Mouse (Mus musculus): ENCODE results near the gene Alkbh7. TPM values are rescaled to one million over a fixed set of nuclear protein-coding genes. Genes with fewer than 3 reads are reported as not detected.

The Alkbh7 gene
- polyA plus RNA-seq, 1 experiment = 8.6 TPM

GRCm38 (mm10) chr17:57048816-57049215 lies 51.7 kb downstream of the Alkbh7 start:
- H3K27ac ChIP-seq (ENCODE audit: insufficient read depth, low read length) = no peak overlapping the region
- TF ChIP-seq POLR2A (IDR thresholded peaks at IDR 0.05; ENCODE audit: low read depth, low read length) = no peak
- no peak for TF ChIP-seq CTCF (IDR thresholded peaks at IDR 0.05; ENCODE audit: borderline replicate concordance, insufficient read depth, low read length)
- H3K4me3 ChIP-seq (ENCODE audit: insufficient read depth, low read length) = no peak overlapping the region
- H3K4me1 ChIP-seq (ENCODE audit: control insufficient read depth, insufficient read depth, low read length) = no peaks in the 10 kb centered on the region

Other genes starting within 250 kb of the Alkbh7 start
- not detected in 2 replicates for gene Nrtn, start 239.8 kb upstream of the Alkbh7 start, polyA plus RNA-seq (2011; ENCODE audit: insufficient read length, low read depth, missing spikeins)
- gene Dus3l, start 232.6 kb upstream of the Alkbh7 start, polyA plus RNA-seq (2011; ENCODE audit: insufficient read length, low read depth, missing spikeins) = 17.4 and 17.6 TPM in 2 replicates
- not detected in 2 replicates for gene Prr22, start 227.1 kb upstream of the Alkbh7 start, polyA plus RNA-seq (2011; ENCODE audit: insufficient read length, low read depth, missing spikeins)
- gene Rfx2, start 166.3 kb upstream of the Alkbh7 start, polyA plus RNA-seq (2011; ENCODE audit: insufficient read length, low read depth, missing spikeins) = 0.70 and 0.86 TPM in 2 replicates
- not detected in 2 replicates for gene Acsbg2, start 122.9 kb upstream of the Alkbh7 start, polyA plus RNA-seq (2011; ENCODE audit: insufficient read length, low read depth, missing spikeins)
- gene 1700061G19Rik, start 121.9 kb upstream of the Alkbh7 start, polyA plus RNA-seq (2011; ENCODE audit: insufficient read length, low read depth, missing spikeins) = not detected in 2 replicates
- 32.8 and 33.6 TPM in 2 replicates for gene Mllt1, start 61.9 kb upstream of the Alkbh7 start, polyA plus RNA-seq (2011; ENCODE audit: insufficient read length, low read depth, missing spikeins)
- gene Acer1, start 15.2 kb upstream of the Alkbh7 start, polyA plus RNA-seq (2011; ENCODE audit: insufficient read length, low read depth, missing spikeins) = not detected in 2 replicates
- gene Clpp, start 7.0 kb upstream of the Alkbh7 start, polyA plus RNA-seq (2011; ENCODE audit: insufficient read length, low read depth, missing spikeins) = 46.5 and 49.5 TPM in 2 replicates
- not detected in 2 replicates for gene Pspn, start 2.7 kb downstream of the Alkbh7 start, polyA plus RNA-seq (2011; ENCODE audit: insufficient read length, low read depth, missing spikeins)
- 49.7 and 62.1 TPM in 2 replicates for gene Gtf2f1, start 13.9 kb downstream of the Alkbh7 start, polyA plus RNA-seq (2011; ENCODE audit: insufficient read length, low read depth, missing spikeins)
- gene Gm17949, start 14.1 kb downstream of the Alkbh7 start, polyA plus RNA-seq (2011; ENCODE audit: insufficient read length, low read depth, missing spikeins) = not detected in 2 replicates
- 77.2 and 82.4 TPM in 2 replicates for gene Khsrp, start 34.2 kb downstream of the Alkbh7 start, polyA plus RNA-seq (2011; ENCODE audit: insufficient read length, low read depth, missing spikeins)
- gene Slc25a41, start 44.3 kb downstream of the Alkbh7 start, polyA plus RNA-seq (2011; ENCODE audit: insufficient read length, low read depth, missing spikeins) = not detected in 2 replicates
- gene Crb3, start 61.8 kb downstream of the Alkbh7 start, polyA plus RNA-seq (2011; ENCODE audit: insufficient read length, low read depth, missing spikeins) = not detected in 2 replicates
- 8.4 and 10.4 TPM in 2 replicates for gene Slc25a23, start 62.5 kb downstream of the Alkbh7 start, polyA plus RNA-seq (2011; ENCODE audit: insufficient read length, low read depth, missing spikeins)
- gene Dennd1c, start 81.2 kb downstream of the Alkbh7 start, polyA plus RNA-seq (2011; ENCODE audit: insufficient read length, low read depth, missing spikeins) = 0.40 TPM in 1 of 2 replicates, not detected in the other
- 0.95 and 1.7 TPM in 2 replicates for gene Tubb4a, start 90.4 kb downstream of the Alkbh7 start, polyA plus RNA-seq (2011; ENCODE audit: insufficient read length, low read depth, missing spikeins)
- gene Tnfsf9, start 108.0 kb downstream of the Alkbh7 start, polyA plus RNA-seq (2011; ENCODE audit: insufficient read length, low read depth, missing spikeins) = 4.3 and 6.3 TPM in 2 replicates
- not detected in 2 replicates for gene Cd70, start 152.4 kb downstream of the Alkbh7 start, polyA plus RNA-seq (2011; ENCODE audit: insufficient read length, low read depth, missing spikeins)
- gene Tnfsf14, start 196.8 kb downstream of the Alkbh7 start, polyA plus RNA-seq (2011; ENCODE audit: insufficient read length, low read depth, missing spikeins) = not detected in 2 replicates
- gene C3, start 230.8 kb downstream of the Alkbh7 start, polyA plus RNA-seq (2011; ENCODE audit: insufficient read length, low read depth, missing spikeins) = 3.9 TPM in 2 replicates

All from embryonic fibroblast, embryonic 13.5 days (primary cell).